Comparison of ENCODE assay signal across 16 mouse cellular contexts in genomic region chr2:78960288-78960687, GRCm38 (mm10).
DNase-seq lines count a peak whose midpoint lies in the region; ATAC-seq and TF ChIP-seq lines count a peak whose summit lies in the region.
"Had no signal": no experiment of that assay in that cellular context is flagged by ENCODE, and none has a peak within 500 bp of the region (broad histone marks: within the 10 kb centered on the region; RNA-seq: fewer than 3 reads in every experiment).

No protein-coding gene starts in this region.

- H3K36me3 ChIP-seq in forebrain, postnatal 0 days (ENCODE audit: insufficient read depth): no peaks in the 10 kb centered on the region
- H3K36me3 ChIP-seq in forebrain, embryonic 11.5 days (ENCODE audit: control insufficient read depth, insufficient read depth, low read length): no peaks in the 10 kb centered on the region
- H3K36me3 ChIP-seq: embryonic facial prominence, embryonic 12.5 days; limb, embryonic 12.5 days; neural tube, embryonic 13.5 days had no signal

- H3K4me2 ChIP-seq in forebrain, postnatal 0 days (ENCODE audit: low read depth): no peak overlapping the region
- H3K4me2 ChIP-seq in forebrain, embryonic 11.5 days (ENCODE audit: low read depth, low read length, severe bottlenecking): no peak overlapping the region
- H3K4me2 ChIP-seq: limb, embryonic 12.5 days; midbrain, embryonic 11.5 days had no signal

- H3K4me3 ChIP-seq in forebrain, postnatal 0 days (ENCODE audit: low read depth, low read length): no peak overlapping the region
- H3K4me3 ChIP-seq in forebrain, embryonic 11.5 days (ENCODE audit: low read depth, low read length): no peak overlapping the region
- H3K4me3 ChIP-seq: embryonic facial prominence, embryonic 12.5 days; limb, embryonic 12.5 days; neural tube, embryonic 13.5 days had no signal

- WGBS in forebrain, postnatal 0 days: 67% methylated on average over 5 of the region's 5 CpGs
- WGBS in forebrain, embryonic 11.5 days: 91% methylated on average over 5 of the region's 5 CpGs

- H3K4me1 ChIP-seq in forebrain, postnatal 0 days (ENCODE audit: insufficient read depth): no peaks in the 10 kb centered on the region
- no peaks in the 10 kb centered on the region for H3K4me1 ChIP-seq in forebrain, embryonic 11.5 days (replicated peaks; ENCODE audit: control insufficient read depth, insufficient read depth, low read length)

- peak; percentile 18 for DNase-seq in forebrain, postnatal 0 days
- DNase-seq in forebrain, embryonic 11.5 days (ENCODE audit: low spot score): no peak
- peak; percentile 3 for DNase-seq in right cerebral cortex, adult 18-20 months
- no peak for DNase-seq in right cerebral cortex, postnatal 25 days
- DNase-seq in thymus, postnatal 36 days: peak; percentile 26 to 43
- DNase-seq in gastrocnemius, adult 8-10 months (ENCODE audit: low spot score in 2 of 2): no peak
- DNase-seq in kidney, adult 18-20 months: no peak
- DNase-seq: heart, adult 18-20 months; heart, postnatal 36 days; lung, adult 2 months; right cerebral cortex, postnatal 4 days had no signal

- H3K27ac ChIP-seq in forebrain, postnatal 0 days (ENCODE audit: low read depth, low read length): no peak overlapping the region
- H3K27ac ChIP-seq in forebrain, embryonic 11.5 days (ENCODE audit: low read depth, low read length): no peak overlapping the region
- H3K27ac ChIP-seq: embryonic facial prominence, embryonic 12.5 days; limb, embryonic 12.5 days; neural tube, embryonic 13.5 days had no signal

- no peak overlapping the region for H3K9ac ChIP-seq in forebrain, postnatal 0 days
- H3K9ac ChIP-seq in forebrain, embryonic 11.5 days (ENCODE audit: low read length): no peak overlapping the region
- H3K9ac ChIP-seq: embryonic facial prominence, embryonic 12.5 days; limb, embryonic 12.5 days; neural tube, embryonic 13.5 days had no signal

- ATAC-seq in forebrain, postnatal 0 days: no peak
- no peak for ATAC-seq in forebrain, embryonic 11.5 days (replicated peaks; ENCODE audit: low FRiP score)
- ATAC-seq in inflammation-experienced regulatory T-cells, adult 6 months: peak; percentile 29

- TF ChIP-seq CTCF in forebrain, postnatal 0 days (IDR thresholded peaks at IDR 0.05; ENCODE audit: low read depth): 0 out of 2 replicates have a peak, but pooled peaks have one; percentile 8

- H3K9me3 ChIP-seq in forebrain, postnatal 0 days (ENCODE audit: low read length): no peaks in the 10 kb centered on the region
- no peaks in the 10 kb centered on the region for H3K9me3 ChIP-seq in forebrain, embryonic 11.5 days (ENCODE audit: control insufficient read depth, low read length)
- H3K9me3 ChIP-seq: embryonic facial prominence, embryonic 12.5 days; limb, embryonic 12.5 days; neural tube, embryonic 13.5 days had no signal

- no peaks in the 10 kb centered on the region for H3K27me3 ChIP-seq in forebrain, postnatal 0 days (ENCODE audit: insufficient read depth, low read length)
- H3K27me3 ChIP-seq in forebrain, embryonic 11.5 days (ENCODE audit: control insufficient read depth, insufficient read depth, low read length): no peaks in the 10 kb centered on the region
- H3K27me3 ChIP-seq: embryonic facial prominence, embryonic 12.5 days; limb, embryonic 12.5 days; neural tube, embryonic 13.5 days had no signal

Comparison
In these comparisons a context has a peak if more than half of its experiments do, and no peak if none do; other contexts are left out.
1. DNase-seq: peak in forebrain, postnatal 0 days (single experiment), right cerebral cortex, adult 18-20 months (single experiment) and thymus, postnatal 36 days (2 of 2); none in forebrain, embryonic 11.5 days (single experiment), right cerebral cortex, postnatal 25 days (single experiment), gastrocnemius, adult 8-10 months (0 of 2) and kidney, adult 18-20 months (single experiment).